Mouse (Mus musculus): ENCODE measurements at regions not wholly inside any gene's neighbourhood (a gene's known extent, or its start where the extent isn't known, plus 50 kb on each side); places are given as distances from the start of the nearest gene placed in this dataset.
A peak's percentile ranks its signal among the peaks of the same experiment; 100 is the strongest.
"Not testable (repeated sequence)": the region's sequence is repeated elsewhere in the genome, so short reads cannot be mapped to it uniquely, and the experiment has no call there.

DNA sequence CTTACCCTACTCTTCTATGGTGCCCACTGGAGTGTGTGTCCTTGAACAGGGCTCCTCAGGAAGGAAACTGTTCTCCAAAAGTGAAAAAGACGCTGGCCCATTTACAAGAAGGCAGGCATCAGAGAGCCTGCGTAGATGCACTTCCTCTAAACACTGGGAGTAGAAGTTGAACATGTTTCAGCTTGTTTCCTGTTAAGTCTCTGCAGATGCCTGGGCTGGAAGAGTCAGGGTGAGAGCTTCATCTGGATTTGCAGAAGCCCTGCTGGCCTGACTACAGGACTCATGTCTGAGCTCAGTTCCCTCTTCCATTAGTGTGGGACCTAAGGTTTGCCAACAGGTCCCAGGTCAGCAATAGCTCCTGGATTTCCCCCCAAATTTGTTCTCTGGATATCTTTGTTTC is 54.7 kb upstream of the Nlrp1b start:
- DNase-seq (ENCODE audit: low spot score in 2 of 2): no peak

DNA sequence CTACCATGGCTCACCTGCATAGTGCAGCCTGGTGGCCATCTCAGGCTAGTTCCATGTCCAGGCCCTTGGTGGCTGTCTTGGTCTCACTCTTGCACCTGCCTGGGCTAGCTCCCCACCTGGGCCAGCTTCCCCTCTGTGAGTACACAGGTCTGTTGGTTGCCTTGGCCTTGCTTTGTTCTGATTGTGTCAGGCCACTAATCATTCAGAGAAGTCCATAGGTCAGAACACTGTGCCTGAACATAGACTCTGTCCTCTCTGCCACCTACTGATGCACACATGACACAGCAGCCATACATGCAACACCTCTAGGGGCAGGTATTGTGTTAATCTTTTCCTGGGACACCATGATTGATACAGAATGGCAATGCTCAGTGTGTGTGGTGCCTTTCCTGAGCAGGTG is 57.7 kb upstream of the Nlrp1b start:
- not testable (repeated sequence) for DNase-seq (ENCODE audit: low spot score in 2 of 2)

DNA sequence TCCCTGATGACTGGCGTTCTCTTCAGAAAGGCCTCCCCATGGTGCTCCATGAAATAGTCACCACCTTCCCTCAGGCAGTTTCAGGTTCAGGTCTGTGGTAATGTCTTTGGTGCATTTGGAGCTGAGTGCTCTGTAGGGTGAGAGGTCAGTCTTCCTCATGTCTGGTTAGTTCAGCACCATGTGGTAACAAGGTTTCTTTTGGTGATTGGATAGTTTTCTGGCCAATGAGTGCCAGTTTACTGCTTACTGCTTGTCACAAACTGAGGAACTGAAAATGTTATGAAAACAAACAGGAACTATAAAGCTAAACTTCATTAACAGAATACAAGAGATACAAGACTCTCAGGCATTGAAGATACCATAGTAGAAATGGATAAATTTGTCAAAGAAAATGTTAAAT is 59.0 kb upstream of the Nlrp1b start:
- no peak for DNase-seq (ENCODE audit: low spot score in 2 of 2)

DNA sequence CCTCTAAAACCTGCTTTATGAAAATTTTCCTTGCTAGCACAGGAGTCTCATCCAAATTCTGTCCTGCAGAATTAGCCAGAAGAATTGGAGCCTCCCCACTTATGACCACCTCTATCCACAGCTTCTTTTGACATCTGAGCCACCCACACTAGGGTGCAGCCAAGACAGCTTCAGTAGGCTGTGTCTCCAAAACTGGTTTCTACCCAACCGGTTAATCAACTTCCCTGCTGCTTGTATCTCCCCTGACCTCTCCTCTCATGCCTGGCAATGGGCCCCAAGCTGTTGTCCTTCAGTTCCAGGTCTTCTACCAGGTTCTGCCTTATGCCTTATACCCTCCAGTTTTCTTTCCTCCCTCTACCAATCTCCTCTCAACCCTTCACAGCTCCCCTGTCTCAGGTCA is 68.9 kb upstream of the Nlrp1b start:
- DNase-seq (ENCODE audit: low spot score in 2 of 2): no peak

DNA sequence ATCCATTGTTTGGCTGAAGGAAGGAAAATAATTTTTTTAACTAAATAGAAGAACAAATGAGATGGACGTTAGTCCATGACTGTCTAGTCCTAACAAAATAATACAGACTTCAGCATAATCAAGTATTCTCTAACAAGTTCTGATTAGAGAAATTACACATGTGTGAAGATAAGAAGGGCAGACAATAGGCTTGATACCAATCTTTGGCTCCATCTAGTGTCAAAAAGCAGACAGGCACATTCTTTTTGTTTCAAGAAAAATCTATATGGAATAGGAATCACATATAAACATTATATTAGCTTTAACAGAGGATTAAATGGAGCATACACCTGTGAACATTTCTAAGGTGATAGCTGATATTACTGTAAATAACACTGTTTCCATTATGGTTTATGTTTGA is 92.9 kb upstream of the Nlrp1b start:
- no peak for DNase-seq (ENCODE audit: low spot score in 2 of 2)

DNA sequence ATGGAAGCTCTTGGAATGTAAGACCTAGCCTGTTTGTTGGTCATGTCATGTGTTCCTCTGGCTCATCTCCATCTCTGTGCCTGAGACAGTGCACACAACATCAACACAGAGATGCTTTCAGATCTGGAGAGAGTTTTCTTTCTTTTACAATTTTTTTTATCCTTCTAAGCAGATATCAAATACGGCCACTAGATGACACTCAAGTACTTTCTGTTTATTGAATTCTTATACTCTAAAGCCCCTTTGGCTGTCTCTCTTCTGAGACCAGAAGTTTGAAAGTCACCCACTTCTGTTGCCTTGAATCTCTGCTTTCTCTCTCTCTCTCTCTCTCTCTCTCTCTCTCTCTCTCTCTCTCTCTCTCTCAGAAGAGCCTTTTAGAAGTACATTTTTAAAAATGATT is 106.9 kb upstream of the Nlrp1b start:
- DNase-seq (ENCODE audit: low spot score in 2 of 2): no peak

DNA sequence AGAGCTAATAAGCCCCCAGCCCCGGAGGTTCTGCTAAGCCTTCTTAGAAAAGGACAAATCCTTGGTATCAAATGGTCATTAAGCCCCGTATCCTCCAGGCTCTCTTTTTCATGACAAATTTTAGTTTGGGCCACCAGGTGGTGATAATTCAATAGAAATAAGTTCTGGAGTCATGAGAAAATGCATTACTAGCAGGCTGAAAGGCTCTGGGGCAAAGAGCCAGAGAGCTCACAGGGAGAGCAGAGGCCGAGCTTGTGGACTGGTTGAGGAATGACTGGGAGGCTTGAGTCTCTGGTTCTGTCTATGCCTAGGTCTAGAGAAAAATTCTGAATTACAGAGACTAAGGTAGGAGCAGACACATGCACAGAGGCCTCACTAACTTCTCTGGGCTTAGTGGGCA is 115.5 kb upstream of the Nlrp1b start:
- DNase-seq (ENCODE audit: low spot score in 2 of 2): peak in 1 of 2 experiments; percentile 31

DNA sequence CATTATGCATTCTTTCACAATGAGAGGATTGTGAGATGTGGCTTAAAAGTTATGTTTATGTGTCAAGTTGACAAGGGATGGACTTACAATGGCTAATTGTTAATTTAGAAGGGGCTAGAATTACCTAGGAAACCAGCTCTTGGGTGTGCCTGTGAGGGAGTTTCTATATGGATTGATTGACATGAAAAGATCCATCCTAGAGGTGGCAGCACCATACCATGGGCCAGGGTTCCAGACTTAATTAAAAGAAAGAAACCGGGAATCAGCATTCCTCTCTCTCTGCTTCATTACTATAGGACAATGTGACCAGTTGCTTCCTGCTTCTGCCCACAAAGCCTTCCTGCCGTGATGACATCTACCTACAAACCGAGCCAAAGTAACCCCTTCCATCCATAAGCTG is 126.6 kb upstream of the Nlrp1b start:
- DNase-seq (ENCODE audit: low spot score in 2 of 2): no peak

DNA sequence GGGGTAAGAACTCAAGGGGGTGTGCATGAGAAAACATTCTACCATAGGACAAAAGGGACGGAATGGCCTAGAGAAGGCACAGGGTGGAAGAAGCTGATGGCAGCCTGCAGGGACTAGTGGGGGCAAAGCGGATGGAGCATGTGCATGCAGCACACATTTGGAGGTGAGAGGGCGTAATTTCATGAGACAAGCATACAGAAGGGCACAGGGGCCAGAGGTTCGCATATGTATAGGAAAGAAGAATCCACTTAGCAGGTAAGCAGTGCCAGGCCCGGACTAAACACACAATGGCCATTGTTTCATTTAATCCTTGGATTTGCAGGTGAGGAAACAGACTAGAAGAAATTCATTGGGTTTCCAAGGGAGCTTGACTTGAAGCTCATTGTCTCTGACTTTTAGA is 130.3 kb upstream of the Nlrp1b start:
- no peak for DNase-seq (ENCODE audit: low spot score in 2 of 2)

DNA sequence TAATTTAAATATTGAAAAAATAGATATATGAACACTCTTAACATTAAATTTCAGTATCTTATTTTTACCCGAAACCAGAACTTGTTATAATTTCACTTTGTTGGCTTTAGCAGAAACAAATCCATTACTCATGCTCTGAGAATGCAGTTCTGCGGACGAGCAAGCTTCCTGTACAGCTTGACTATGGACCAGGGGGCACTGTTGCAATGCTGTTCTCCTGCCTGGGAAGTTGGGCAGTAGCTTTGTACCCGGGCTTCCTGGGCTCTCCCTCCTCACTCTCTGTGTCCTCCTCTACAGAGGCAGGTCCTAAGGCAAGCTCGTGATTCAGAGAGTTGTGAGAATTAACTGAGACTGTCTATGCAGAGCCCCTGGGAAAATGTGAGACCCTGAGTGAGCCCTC is 141.3 kb upstream of the Nlrp1b start:
- DNase-seq (ENCODE audit: low spot score in 2 of 2): no peak

DNA sequence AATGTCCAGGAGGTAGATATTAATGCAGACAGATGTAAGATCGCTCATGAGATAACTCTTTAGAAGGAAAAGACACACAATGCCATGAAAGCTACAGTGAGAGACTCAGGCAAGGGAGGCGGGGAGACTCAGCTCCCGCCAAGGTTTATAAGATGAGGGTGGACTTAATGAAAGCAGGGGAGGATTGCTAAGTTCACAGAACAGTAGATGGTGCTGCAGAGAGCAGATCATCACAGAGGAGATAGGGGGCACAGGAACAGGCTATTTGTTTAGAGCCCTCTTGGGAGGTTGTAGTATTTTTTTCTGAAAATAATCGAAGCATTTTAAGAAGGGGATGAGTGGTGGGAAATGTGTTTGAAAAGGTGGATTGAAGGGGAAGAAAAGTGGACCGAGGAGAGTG is 144.6 kb upstream of the Nlrp1b start:
- DNase-seq (ENCODE audit: low spot score in 2 of 2): no peak

DNA sequence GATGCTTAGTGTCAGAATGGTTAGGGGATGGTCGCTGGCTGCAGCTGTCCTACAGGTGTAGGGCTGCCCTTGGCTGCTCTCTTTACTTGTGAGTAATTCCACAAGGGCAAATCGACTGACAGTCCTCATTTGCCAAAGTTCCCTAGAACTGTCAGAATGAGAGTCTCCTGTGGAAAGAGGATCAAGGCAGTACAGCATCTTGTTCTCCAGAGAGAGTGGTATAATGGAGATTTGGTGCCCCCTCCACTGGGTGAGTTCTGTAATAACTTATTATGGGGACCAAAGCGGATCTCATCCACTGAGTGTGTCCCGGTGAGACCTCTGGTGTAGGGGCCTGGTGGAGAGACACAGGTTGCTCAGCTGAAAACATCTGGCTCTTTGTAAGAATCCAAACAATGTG is 157.9 kb upstream of the Nlrp1b start:
- no peak for DNase-seq (ENCODE audit: low spot score in 2 of 2)

DNA sequence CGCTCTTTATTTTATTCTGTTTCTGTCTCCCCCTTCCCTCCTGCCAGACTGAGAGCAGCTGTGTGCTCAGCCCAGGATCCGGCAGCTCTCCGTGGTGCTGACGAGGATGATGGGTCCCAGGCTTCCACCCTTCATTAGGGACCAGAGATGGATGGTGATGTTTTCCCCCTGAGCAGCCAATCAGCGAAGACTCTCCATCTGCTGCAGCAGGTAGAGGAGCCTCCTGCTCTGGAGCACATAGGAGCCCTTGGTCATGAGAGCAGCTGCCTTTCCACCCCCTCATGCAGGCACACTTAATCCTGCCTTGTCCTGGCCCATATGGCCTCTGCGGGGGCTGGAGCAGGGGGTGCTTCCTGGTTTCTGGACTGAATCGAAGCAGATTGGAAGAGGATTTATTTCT is 159.1 kb upstream of the Nlrp1b start:
- no peak for DNase-seq (ENCODE audit: low spot score in 2 of 2)

DNA sequence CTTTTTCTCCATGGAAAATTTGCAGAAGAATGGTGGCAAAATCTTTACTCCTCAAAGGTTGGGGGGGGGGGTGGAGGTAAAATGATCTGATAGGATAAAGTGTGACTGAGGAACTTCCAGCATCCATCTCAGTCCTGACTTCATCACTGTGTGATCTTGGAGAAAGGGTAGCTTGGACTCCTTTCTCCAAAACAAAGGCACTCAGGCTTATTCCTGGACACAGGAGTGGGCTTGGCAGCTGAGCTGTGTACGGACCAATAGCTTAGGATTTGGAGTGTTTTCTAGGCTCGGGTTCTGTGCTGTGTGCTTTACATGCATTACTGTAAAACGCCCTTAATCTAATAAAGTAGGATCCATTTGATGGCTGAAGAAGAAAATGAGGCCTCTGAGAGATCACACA is 159.6 kb upstream of the Nlrp1b start:
- DNase-seq (ENCODE audit: low spot score in 2 of 2): no peak

DNA sequence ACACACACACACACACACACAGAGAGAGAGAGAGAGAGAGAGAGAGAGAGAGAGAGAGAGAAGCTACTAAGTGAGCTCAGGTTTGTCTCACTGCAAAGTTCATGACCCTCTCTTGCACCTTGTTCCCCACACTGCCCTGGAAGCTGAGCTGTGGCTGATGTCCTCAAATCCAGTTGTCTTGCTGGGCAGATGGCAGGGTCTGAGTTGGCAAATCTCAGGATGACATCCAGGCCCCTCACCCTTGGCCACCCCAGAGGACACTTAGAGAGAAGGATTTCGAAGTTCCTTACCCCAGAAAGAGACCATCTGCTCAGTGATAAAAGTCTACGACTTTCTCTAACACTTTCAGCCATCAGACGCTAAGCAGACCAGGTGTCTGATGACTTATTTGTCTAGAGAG is 160.1 kb upstream of the Nlrp1b start:
- no peak for DNase-seq (ENCODE audit: low spot score in 2 of 2)

DNA sequence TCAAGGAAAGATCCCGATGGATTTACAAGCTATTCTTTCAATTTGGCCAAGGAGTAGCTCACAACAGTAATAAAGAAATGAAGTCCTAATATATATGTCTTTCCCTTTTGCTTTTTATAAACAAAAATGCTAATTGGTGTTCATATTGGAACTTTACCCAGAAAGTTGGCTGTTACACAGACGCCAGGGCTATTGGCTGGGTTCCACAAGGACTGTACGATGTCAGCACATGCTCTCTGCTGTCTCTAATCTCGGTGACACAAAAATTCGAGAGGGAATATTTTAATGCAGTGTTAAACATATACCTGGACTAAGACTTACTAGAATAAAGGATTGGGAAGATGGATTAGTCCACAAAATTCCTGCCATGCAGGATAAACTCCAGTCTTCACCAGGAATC is 162.9 kb upstream of the Nlrp1b start:
- no peak for DNase-seq (ENCODE audit: low spot score in 2 of 2)

DNA sequence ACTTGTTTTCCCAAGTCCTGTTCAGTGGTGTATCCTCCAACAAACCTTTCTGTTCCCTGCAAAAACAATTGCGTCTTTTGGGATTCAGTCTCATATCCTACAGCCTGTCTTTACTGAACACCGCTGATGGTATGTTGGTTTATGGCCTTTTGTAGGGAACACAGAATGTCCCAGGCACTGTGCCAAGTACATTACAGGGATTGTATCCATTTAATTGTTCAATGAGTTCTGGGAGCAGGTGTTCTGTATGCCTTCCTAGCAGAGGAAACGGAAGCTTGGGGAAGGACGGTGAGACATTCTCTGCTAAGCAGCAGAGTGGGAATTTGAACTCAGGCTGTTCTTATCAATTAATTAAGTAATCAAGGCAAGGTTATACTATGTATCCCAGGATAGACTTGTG is 164.5 kb upstream of the Nlrp1b start:
- DNase-seq (ENCODE audit: low spot score in 2 of 2): no peak

DNA sequence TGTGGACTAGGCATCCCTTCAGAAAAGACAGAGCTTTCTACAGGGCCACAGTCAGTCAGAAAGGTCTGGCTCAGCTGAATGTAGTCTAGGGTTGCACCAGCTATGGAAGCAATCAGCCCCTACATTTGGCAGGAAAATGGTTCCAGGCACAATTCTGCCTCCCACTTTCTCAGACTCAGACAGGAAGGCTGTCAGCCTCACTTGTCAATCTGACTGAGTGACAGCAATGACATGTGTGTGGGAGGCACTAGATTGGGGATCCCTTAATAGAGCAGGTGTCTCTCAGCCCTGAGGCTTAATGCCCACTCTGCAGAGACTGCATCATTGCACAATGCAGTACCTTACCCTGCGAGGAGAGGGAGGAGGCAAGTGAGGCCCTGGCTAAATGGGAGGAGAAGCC is 165.1 kb upstream of the Nlrp1b start:
- no peak for DNase-seq (ENCODE audit: low spot score in 2 of 2)

DNA sequence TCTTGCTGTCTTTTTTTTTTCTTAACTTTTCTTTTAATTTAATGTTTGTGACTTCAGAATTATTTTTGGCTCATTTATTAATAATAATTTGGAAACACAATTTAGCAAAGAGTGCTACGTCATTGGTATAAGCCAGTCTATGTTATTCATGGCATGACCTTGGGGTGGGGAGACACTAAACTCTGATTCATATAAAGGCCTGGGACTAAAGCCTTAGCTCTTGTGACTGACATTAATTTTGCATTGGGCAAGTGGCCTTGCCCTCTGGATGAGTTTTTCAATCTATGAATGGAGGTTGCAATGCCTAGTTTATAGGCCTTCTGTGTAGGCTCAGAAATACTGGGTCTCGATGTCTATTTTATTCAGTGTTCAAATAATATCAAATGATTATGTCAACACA is 169.8 kb upstream of the Nlrp1b start:
- DNase-seq (ENCODE audit: low spot score in 2 of 2): no peak

DNA sequence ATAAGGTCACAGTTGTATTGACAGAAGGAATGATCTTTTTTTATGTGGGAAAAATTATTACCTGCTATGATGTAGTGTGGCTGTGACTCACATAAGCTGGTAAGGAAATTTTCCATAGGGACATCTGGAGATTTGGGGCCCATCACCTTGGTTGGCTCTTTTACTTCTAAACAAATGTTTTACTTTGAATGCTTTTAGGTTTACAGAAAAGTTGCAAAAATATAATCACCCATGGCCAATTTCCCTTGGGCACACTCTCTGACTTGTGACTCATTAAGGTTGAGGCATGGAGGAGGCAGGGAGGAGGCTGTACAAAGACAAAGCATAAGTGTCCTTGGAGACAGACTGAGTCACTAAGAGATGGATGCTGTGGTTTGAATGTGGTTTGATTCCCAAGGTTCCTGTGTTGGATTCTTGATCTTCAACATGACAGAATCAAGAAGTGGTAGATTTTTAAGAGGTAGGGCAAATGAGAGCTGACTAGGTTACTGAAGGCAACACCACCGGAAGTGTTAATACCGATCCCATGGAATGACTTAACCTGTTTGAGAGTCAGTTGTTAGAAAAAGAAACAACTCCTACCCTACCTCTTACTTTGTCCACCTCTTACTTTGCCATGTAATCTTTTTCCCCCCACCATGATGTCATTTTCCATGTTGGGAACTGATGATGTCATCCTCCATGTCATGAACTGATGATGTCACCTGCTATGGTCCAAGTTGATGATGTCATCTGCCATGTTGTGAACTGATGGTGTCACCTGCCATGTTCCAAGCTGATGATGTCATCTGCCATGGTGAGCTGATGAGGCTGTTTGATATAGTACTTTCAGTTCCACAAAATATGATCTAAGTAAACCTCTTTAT is 171.1 kb upstream of the Nlrp1b start:
- DNase-seq (ENCODE audit: low spot score in 2 of 2): no peak

DNA sequence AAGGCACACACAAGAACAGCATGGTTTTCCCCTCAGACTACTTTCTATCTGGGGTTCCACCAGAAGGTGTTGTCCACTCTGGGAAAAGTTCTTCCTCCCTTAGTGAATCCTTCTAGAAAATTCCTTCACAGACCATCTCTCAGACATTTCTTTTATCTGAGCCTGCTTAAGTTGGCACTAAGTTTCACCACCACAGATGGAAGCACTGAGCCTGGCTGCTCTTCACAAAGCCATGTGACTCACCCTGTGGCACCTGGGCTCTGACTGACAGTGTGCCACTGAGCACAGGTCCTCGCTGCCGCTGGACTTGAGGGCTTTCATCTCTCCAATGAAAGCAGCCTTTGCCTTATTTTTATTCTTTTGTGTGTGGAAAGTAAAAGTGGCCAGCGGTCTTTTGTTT is 173.8 kb upstream of the Nlrp1b start:
- no peak for DNase-seq (ENCODE audit: low spot score in 2 of 2)

DNA sequence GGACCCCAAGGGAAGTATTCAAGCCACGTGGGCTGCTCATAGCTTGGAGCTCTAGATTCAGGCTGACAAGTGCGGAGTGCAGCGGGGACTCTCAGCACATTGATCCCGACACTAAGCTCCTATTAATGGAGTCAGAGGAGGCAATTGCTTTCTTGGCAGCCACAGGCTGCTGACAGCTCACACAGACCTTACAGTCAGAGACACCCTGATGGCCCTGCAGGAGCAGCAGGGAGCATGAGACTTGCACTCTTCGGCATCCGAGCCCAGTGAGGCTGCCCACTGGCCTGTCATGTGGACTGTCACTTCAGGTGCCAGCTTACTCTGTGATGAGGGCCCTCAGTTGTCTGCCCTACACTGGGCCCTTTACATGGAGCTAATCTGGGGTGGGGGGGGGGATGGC is 176.5 kb upstream of the Nlrp1b start:
- no peak for DNase-seq (ENCODE audit: low spot score in 2 of 2)

DNA sequence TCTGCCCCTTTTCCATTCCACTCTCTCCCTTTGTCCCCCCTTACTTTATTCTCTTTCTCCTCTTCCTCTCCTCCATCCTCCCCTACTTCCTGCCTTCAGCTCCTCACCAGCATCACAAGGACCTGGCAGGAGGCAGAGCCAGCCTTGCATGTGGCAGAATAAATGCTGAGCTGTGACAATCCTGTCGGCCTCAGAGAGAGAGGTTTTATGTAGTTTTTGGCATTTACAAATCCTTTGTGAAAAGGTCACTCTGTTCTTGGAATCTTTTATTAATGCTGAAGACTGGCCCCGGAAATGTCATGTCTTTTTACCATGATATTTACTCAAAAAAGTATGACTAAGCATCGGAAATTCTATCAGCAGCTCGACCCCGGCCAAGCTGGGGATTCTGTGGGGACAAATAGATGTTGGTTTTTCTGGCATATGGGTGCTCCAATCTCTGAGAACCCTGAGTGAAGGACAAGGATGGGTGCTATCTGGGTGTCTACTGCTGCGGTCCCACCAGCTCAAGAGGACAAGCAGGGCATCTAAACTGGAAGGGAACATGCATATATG is 178.8 kb upstream of the Nlrp1b start:
- no peak for DNase-seq (ENCODE audit: low spot score in 2 of 2)

DNA sequence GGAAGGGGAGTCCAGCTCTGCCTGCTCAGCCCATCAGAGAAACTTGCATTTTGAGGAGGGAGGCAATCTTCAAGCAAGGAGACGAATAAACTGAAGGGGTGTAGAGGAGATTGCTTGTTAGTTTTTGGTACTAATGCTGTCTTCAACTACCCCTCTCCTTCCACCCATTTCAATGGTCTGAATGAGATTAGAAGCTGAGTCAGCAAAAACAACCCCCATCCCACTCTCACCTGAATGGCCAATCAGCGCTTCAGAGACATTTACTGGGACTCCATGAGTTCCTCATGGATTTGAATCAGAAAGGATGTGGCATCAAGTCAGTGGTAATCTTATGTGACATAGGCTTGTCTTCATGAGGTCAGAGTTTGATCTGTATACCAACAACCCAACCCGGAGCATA is 180.0 kb upstream of the Nlrp1b start:
- no peak for DNase-seq (ENCODE audit: low spot score in 2 of 2)
